Mouse (Mus musculus) liver, embryonic 15.5 days (tissue): ENCODE measurements around the gene Acvr1c. TPM values are rescaled to one million over a fixed set of nuclear protein-coding genes. Genes with fewer than 3 reads are reported as not detected.

Experiments used
- ATAC-seq: fragments of 200-750 bp; cut with Nextera tagmentation; 2 replicates; pipeline ENCODE4 v1.8.0; 2017; ENCODE audit warnings: moderate number of reproducible peaks, mild to moderate bottlenecking, moderate library complexity; ENCODE audit not compliant: insufficient read depth
- H3K27ac ChIP-seq: fragments of 300-500 bp; sonication (generic); replicated peaks from 2 replicates; pipeline ENCODE4 v1.5.1; 2015; ENCODE audit warnings: mild to moderate bottlenecking, inconsistent platforms
- H3K27me3 ChIP-seq: fragments of 300-500 bp; sonication (generic); 2 replicates; pipeline ENCODE4 v1.6.1; 2015; ENCODE audit warnings: mild to moderate bottlenecking, inconsistent platforms
- H3K36me3 ChIP-seq: fragments of 300-500 bp; sonication (generic); replicated peaks from 2 replicates; pipeline ENCODE4 v1.6.1; 2015; ENCODE audit warnings: moderate library complexity, mild to moderate bottlenecking, inconsistent platforms
- H3K4me1 ChIP-seq: fragments of 300-500 bp; sonication (generic); replicated peaks from 2 replicates; pipeline ENCODE4 v1.6.1; 2015; ENCODE audit warnings: inconsistent platforms
- H3K4me2 ChIP-seq: fragments of 300-500 bp; sonication (generic); 2 replicates; pipeline ENCODE4 v1.6.1; 2015; ENCODE audit warnings: moderate library complexity, mild to moderate bottlenecking, inconsistent platforms
- H3K4me3 ChIP-seq: fragments of 300-500 bp; sonication (generic); replicated peaks from 2 replicates; pipeline ENCODE4 v1.5.1; 2015; ENCODE audit warnings: mild to moderate bottlenecking, inconsistent platforms
- H3K9ac ChIP-seq: fragments of 300-500 bp; sonication (generic); 2 replicates; pipeline ENCODE4 v1.6.1; 2015; ENCODE audit warnings: moderate library complexity, mild to moderate bottlenecking, inconsistent platforms
- H3K9me3 ChIP-seq: fragments of 300-500 bp; sonication (generic); replicated peaks from 2 replicates; pipeline ENCODE4 v1.6.1; 2016; ENCODE audit warnings: inconsistent platforms
- WGBS: fragments of 180-500 bp; shearing (Covaris S2); methylation state at CpG from one replicate; pipeline ENCODE4 v1.1.7; 2015; ENCODE audit warnings: mixed read lengths; ENCODE audit not compliant: insufficient replicate concordance; 5-methylcytosine and 5-hydroxymethylcytosine counted together
- polyA plus RNA-seq: library from polyadenylated mRNA; unstranded; fragments of >200 nt; fragmentation: Nextera tagmentation; extraction: Ambion mirVana; gene quantifications from 2 replicates; pipeline ENCODE4 v1.2.1, GENCODE M21; 2015

The Acvr1c gene
- 0.02 TPM in 1 of 2 replicates, not detected in the other for polyA plus RNA-seq

DNA sequence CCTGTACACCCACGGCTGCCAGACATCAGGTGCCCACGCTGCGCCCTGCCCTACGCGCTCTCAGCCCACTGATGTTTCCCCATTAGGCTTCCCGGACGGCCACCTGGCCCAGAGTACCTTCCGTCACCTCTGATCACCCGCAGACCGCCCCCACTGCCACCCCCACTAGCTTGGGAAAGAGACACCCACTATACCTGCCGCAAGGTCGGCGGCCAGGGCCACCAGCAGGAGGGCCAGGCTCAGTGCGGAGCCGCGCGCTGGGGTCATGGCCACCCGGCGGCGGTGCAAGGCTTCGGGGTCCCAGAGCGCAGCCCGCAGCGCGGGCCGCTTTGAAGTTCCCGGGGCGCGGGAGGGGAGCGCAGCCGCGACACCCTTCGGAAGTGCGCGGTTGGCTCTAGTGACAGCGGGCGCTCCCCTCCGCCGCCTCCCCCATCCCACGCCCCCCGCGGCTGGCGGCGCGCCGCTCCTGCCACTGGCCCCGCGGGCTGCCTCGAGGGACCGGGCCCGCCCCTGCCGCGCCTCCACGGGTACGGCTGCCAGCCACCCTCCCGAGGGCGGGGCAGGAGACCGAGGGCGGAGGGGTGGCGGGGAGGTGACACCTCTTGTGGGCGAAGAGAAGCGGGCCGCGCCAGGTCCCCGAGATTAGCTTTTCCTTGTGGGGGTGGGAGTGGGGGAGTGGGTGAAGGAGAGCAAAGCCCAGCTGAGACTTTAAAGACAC, at the start of gene Acvr1c:
Gene Acvr1c, minus strand, starts transcription at position 482 of the 718 bp plus-strand sequence.
- H3K4me2 ChIP-seq = peak within 1 kb of the TSS; percentile 73
- no peak within 1 kb of the TSS for H3K27ac ChIP-seq
- WGBS = under 1% methylated on average over 63 of the region's 65 CpGs
- no peak within 1 kb of the TSS for H3K9ac ChIP-seq
- no peaks in the 10 kb centered on the region for H3K9me3 ChIP-seq
- H3K36me3 ChIP-seq = no peaks in the 10 kb centered on the region
- H3K4me3 ChIP-seq = peak within 1 kb of the TSS; percentile 50
- peak; percentile 15; the same call in 1 of the 2 replicates for ATAC-seq
- peaks cover 20% of the 10 kb centered on the region for H3K27me3 ChIP-seq
- peaks cover 9% of the 10 kb centered on the region; the same call in 1 of the 2 replicates for H3K4me1 ChIP-seq

GRCm38 (mm10) chr2:58403481-58403880, 45.8 kb upstream of the Acvr1c start:
- no peak overlapping the region for H3K9ac ChIP-seq
- H3K4me1 ChIP-seq = no peaks in the 10 kb centered on the region
- ATAC-seq = no peak
- H3K27me3 ChIP-seq = no peaks in the 10 kb centered on the region
- no peak overlapping the region for H3K4me3 ChIP-seq
- H3K36me3 ChIP-seq = no peaks in the 10 kb centered on the region
- no peaks in the 10 kb centered on the region for H3K9me3 ChIP-seq
- 49% methylated on average over 2 of the region's 2 CpGs for WGBS
- H3K27ac ChIP-seq = no peak overlapping the region
- H3K4me2 ChIP-seq = no peak overlapping the region

- no peak for ATAC-seq
These were observed 30.9 kb upstream of the Acvr1c start for GRCm38 (mm10) chr2:58388601-58389000.

DNA sequence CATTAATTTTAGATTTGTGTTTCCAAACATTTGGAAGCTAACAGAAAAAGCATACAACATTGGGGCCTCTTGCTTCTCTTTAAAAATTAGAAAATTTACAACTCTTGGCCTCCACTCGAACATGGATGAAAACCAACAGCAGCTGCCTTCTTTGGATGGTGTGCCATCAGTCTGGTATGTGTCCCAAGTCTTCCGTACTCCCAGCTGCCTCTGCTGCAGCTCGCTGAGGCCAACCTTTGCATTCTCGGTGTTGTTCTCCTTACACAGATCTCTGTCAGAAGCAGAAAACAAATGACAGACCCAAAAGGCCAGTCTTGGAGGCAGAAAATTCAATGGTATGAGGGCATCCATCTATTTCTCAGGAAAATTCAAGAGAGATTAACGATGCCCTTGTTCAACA, 22.3 kb upstream of the Acvr1c start:
- 67% methylated on average over 5 of the region's 5 CpGs for WGBS
- no peak overlapping the region for H3K4me2 ChIP-seq
- H3K4me1 ChIP-seq = no peaks in the 10 kb centered on the region
- no peak overlapping the region for H3K9ac ChIP-seq
- H3K27me3 ChIP-seq = no peaks in the 10 kb centered on the region
- H3K9me3 ChIP-seq = no peaks in the 10 kb centered on the region
- ATAC-seq = no peak
- H3K36me3 ChIP-seq = no peaks in the 10 kb centered on the region
- no peak overlapping the region for H3K27ac ChIP-seq
- no peak overlapping the region for H3K4me3 ChIP-seq

More at GRCm38 (mm10) chr2:58388601-58389000, 30.9 kb upstream of the Acvr1c start:
- H3K27me3 ChIP-seq = no peaks in the 10 kb centered on the region
- H3K27ac ChIP-seq = no peak overlapping the region
- H3K4me2 ChIP-seq = no peak overlapping the region
- 64% methylated on average over 7 of the region's 7 CpGs for WGBS
- no peaks in the 10 kb centered on the region for H3K36me3 ChIP-seq
- H3K4me1 ChIP-seq = no peaks in the 10 kb centered on the region
- no peak overlapping the region for H3K4me3 ChIP-seq
- H3K9me3 ChIP-seq = no peaks in the 10 kb centered on the region
- no peak overlapping the region for H3K9ac ChIP-seq

- Histone ChIP-seq H3K27me3 (no peaks in the 10 kb centered on the region), H3K9me3 (no peaks in the 10 kb centered on the region), H3K9ac (no peak overlapping the region), H3K27ac (no peak overlapping the region), H3K4me2 (no peak overlapping the region), H3K4me1 (no peaks in the 10 kb centered on the region), H3K4me3 (no peak overlapping the region), H3K36me3 (no peaks in the 10 kb centered on the region)
- WGBS = 46% methylated on average over 1 of the region's 1 CpGs
- no peak for ATAC-seq
These were observed 21.8 kb upstream of the Acvr1c start for GRCm38 (mm10) chr2:58379475-58379874.

DNA sequence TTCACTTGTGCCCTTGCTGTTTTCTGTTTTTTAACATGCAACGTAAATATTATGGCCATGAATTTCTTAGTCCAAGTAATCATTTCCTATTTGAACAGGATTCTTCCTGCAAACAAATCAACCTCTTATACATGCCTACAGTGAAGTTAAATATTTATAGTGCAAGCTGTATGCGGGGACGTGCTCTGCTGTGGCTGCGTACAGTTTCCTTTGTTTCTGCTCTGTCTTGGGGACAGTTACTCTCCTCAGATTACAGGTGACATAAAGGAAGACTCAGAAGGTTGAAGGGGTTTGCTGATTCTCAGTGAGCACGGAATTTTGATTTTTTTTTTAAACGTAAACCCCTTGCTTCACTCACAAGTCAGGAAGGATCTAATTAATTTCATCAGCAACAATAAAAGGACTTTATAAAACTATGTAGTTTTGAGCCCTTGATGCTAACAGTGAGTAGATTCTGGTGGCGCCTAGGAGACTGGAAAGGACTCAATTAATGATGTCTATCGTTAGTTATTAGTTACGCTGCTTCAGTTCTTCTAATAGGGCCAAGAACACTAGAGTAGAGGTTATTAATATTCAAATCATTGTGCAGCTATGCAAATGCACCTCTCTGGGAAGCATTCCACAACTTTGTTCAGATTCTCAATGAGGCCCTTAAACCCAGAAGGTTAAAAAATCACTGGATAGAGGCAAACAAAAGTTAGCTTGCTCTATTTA, 19.9 kb upstream of the Acvr1c start:
- H3K4me2 ChIP-seq = no peak overlapping the region
- WGBS = 70% methylated on average over 9 of the region's 9 CpGs
- H3K9ac ChIP-seq = no peak overlapping the region
- no peak for ATAC-seq
- no peaks in the 10 kb centered on the region for H3K9me3 ChIP-seq
- no peaks in the 10 kb centered on the region for H3K27me3 ChIP-seq
- H3K36me3 ChIP-seq = no peaks in the 10 kb centered on the region
- H3K27ac ChIP-seq = no peak overlapping the region
- no peak overlapping the region for H3K4me3 ChIP-seq
- no peaks in the 10 kb centered on the region for H3K4me1 ChIP-seq

DNA sequence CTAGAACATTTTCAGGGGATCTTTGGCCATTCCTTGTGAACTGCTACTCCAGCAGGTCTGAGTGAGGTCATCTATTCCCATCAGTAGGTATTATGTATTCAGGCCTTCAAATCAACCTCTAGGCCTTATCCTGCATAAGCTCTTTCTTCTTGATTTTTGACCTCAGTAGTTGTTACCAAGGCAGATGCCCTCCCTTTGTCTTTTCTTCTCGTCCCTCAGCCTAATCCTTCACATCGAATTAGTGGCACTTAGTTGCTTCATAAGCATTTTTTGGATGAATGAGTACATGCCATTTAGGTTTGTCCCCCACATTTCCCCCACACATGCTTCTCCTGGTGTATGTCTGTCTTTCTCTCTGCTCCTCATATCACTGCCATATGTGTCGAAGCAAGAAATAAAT, 8.5 kb upstream of the Acvr1c start:
- Histone ChIP-seq H3K9ac (no peak overlapping the region), H3K4me2 (no peak overlapping the region), H3K27ac (no peak overlapping the region), H3K9me3 (no peaks in the 10 kb centered on the region), H3K27me3 (no peaks in the 10 kb centered on the region), H3K4me3 (no peak overlapping the region), H3K36me3 (no peaks in the 10 kb centered on the region), H3K4me1 (no peaks in the 10 kb centered on the region)
- ATAC-seq = no peak
- WGBS = 61% methylated on average over 3 of the region's 3 CpGs

DNA sequence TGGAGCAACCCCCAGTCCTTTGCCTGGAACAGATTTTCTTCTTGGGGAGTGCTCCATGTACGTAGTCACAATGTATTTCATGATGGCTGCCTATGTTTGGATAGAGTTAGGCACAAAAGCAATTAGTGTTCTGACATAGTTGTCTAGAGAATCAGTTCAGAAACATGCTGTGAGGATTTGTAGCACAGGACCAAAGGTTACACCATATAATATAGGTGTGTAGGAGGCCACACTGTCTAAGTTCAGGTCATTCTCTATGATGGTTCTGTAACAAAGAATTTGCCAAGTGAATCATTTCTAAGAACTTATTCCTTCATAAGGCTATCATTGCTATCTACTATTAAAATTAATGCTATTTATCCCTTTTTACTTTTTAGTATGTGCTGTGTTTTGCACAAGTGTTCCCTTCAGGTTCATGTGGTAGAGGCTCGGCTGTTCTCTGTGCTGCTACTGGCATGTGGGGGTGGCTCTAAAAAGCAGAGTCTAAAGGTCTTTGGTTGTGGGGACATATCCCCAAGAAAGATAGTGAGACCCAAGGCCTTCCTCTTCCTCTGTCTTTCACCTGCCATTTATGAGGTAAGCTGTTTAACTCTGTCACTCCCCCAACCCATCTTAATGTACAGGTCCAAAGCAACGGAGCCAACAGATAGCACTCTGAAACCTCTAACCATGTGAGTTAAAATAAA, 3.8 kb upstream of the Acvr1c start:
- H3K4me2 ChIP-seq = no peak overlapping the region
- H3K9me3 ChIP-seq = no peaks in the 10 kb centered on the region
- no peak overlapping the region for H3K4me3 ChIP-seq
- H3K27ac ChIP-seq = no peak overlapping the region
- H3K27me3 ChIP-seq = peaks cover 17% of the 10 kb centered on the region
- H3K36me3 ChIP-seq = no peaks in the 10 kb centered on the region
- H3K4me1 ChIP-seq = peaks cover 9% of the 10 kb centered on the region; the same call in 1 of the 2 replicates
- no peak overlapping the region for H3K9ac ChIP-seq
- WGBS = 67% methylated on average over 3 of the region's 3 CpGs
- no peak for ATAC-seq

DNA sequence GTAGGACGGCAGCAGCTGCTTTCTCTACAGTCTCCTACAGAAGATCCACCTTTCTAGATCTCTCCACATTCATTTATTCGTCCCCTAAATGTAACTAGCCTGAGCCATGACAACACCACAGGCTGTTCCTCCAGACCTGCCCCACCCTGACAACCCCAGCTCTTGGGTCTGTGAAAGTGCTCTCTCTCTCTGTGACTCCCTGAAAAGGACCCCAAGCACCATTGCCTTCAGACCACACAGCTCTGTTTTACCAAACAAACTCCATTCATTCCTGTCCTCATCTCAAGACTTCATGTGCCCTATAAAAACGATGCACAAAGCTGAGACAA, 401 bp upstream of the Acvr1c start:
- H3K27ac ChIP-seq = no peak overlapping the region
- H3K9me3 ChIP-seq = no peaks in the 10 kb centered on the region
- H3K27me3 ChIP-seq = peaks cover 20% of the 10 kb centered on the region
- ATAC-seq = no peak
- H3K4me3 ChIP-seq = peak overlapping the region; percentile 50; the same call in 1 of the 2 replicates
- H3K36me3 ChIP-seq = no peaks in the 10 kb centered on the region
- peak overlapping the region; percentile 73 for H3K4me2 ChIP-seq
- 16% methylated on average over 3 of the region's 3 CpGs for WGBS
- H3K4me1 ChIP-seq = peaks cover 9% of the 10 kb centered on the region; the same call in 1 of the 2 replicates
- no peak overlapping the region for H3K9ac ChIP-seq

GRCm38 (mm10) chr2:58357068-58357413, 654 bp downstream of the Acvr1c start:
- H3K4me2 ChIP-seq = peak overlapping the region; percentile 73
- no peaks in the 10 kb centered on the region for H3K36me3 ChIP-seq
- no peak overlapping the region for H3K27ac ChIP-seq
- WGBS = 0% methylated on average over 7 of the region's 7 CpGs
- no peaks in the 10 kb centered on the region for H3K9me3 ChIP-seq
- no peak overlapping the region for H3K9ac ChIP-seq
- H3K27me3 ChIP-seq = peaks cover 20% of the 10 kb centered on the region
- peaks cover 9% of the 10 kb centered on the region; the same call in 1 of the 2 replicates for H3K4me1 ChIP-seq
- H3K4me3 ChIP-seq = peak overlapping the region; percentile 50
- ATAC-seq = no peak

- H3K27me3 ChIP-seq = peaks cover 20% of the 10 kb centered on the region
- 44% methylated on average over 3 of the region's 3 CpGs for WGBS
- no peak for ATAC-seq
- no peak overlapping the region for H3K4me3 ChIP-seq
- H3K9ac ChIP-seq = no peak overlapping the region
- H3K9me3 ChIP-seq = no peaks in the 10 kb centered on the region
- H3K27ac ChIP-seq = no peak overlapping the region
- H3K36me3 ChIP-seq = no peaks in the 10 kb centered on the region
- H3K4me1 ChIP-seq = peaks cover 9% of the 10 kb centered on the region; the same call in 1 of the 2 replicates
- H3K4me2 ChIP-seq = no peak overlapping the region
These were observed 3.3 kb downstream of the Acvr1c start for GRCm38 (mm10) chr2:58354389-58354788.
